Mouse (Mus musculus): ENCODE measurements around the gene Zfp786. TPM values are rescaled to one million over a fixed set of nuclear protein-coding genes. Genes with fewer than 3 reads are reported as not detected.
A peak's percentile ranks its signal among the peaks of the same experiment; 100 is the strongest.

Gene Zfp786
- polyA plus RNA-seq (2012; fragmentation: generic; extraction: Trizol) = 0.39 TPM
- long read RNA-seq, experiment 1 = 0 reads
- long read RNA-seq, experiment 2, partial matches to known transcripts = 0 of 5 reads
- long read RNA-seq, experiment 2, other reads (novel, unspliced or antisense) = 1 of 5 reads

DNA sequence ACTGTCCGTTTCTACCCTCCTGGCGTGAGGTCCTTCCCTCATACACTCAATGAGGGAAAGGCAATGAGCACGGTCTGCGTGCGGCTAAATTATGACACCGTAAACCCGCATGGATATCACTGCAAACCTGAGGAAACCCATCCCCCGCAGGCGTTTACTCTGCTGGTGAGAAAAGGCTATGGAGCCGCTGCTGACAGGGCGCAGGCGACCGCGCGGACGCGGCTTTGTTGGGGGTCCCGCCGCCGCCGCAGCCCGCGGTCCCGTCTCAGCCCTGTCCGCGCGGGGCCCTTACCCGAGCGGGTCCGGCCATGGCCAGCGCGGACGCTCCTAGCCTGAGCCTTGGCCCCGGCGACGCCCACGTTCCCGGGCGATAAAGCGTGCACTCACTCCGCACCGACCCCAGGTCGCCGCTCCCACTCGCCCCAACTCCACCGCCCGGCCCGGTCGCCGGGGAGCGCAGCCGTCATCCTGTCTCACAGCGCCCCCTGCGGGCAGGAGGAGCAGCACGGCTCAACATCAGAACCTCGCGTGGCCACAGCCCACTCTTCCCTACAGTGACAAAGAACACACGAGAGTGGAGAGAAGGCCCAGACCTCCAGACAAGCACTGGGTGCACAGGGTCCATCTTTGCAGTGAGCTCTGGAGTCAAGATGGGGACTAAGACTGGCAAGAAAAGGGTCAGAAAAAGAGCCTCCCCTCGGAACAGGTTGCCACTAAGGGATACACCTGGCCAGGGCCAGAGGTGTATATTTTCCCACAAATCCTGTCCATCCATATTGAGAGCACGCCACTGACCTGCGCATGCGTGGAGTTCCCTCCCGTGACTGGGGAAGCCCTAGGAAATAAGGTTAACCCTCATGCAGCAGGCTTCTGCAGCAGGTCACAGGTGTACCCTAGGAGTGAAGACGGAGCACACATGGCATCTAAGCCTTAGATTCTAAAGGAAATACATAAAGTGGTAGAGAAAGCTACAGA is at the start of gene Zfp786:
Gene Zfp786, minus strand, starts transcription at position 764 of the 975 bp plus-strand sequence.
- TF ChIP-seq MAX (IDR thresholded peaks at IDR 0.05) (no peak), MYOG (IDR thresholded peaks at IDR 0.05; ENCODE audit: control insufficient read depth, extremely low read depth, insufficient read length) (no peak), FOSL1 (IDR thresholded peaks at IDR 0.05; ENCODE audit: insufficient read depth, low read length, poor library complexity, severe bottlenecking) (no peak), CTCF (IDR thresholded peaks at IDR 0.05; ENCODE audit: control insufficient read depth, insufficient read depth, insufficient read length) (peak; percentile 97), USF1 (IDR thresholded peaks at IDR 0.05; ENCODE audit: low read depth) (no peak), MYOD1 (IDR thresholded peaks at IDR 0.05; ENCODE audit: control insufficient read depth, insufficient read length, low read depth) (no peak), CEBPB (IDR thresholded peaks at IDR 0.05; ENCODE audit: low read depth) (no peak)
- no peaks in the 10 kb centered on the region for H3K79me3 ChIP-seq (ENCODE audit: low read depth)
- H3K79me2 ChIP-seq (ENCODE audit: control insufficient read depth, insufficient read depth) = no peaks in the 10 kb centered on the region
- H3ac ChIP-seq (ENCODE audit: control insufficient read depth, insufficient read length, low read depth) = peak within 1 kb of the TSS; percentile 93
- peak within 1 kb of the TSS; percentile 48 for H3K4me3 ChIP-seq (ENCODE audit: insufficient read depth, poor library complexity, severe bottlenecking)
- no peaks in the 10 kb centered on the region for H3K27me3 ChIP-seq (ENCODE audit: control insufficient read depth, insufficient read depth, insufficient read length)
- H3K36me3 ChIP-seq (ENCODE audit: control insufficient read depth, insufficient read depth) = no peaks in the 10 kb centered on the region

DNA sequence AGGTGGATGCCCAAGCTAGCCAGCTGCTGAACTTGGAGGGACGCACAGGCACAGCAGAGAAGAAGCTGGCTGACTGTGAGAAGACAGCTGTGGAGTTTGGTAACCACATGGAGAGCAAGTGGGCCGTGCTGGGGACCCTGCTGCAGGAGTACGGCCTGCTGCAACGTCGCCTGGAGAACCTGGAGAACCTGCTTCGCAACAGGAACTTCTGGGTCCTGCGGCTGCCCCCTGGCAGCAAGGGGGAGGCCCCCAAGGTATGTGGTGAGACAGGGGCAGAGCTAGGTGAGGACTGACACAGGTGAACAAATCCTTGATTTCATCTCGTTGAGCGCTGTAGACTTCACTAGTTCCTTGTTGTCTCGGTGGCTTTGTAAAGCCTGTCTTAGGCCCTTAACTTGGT is 49.5 kb upstream of the Zfp786 start:
- Histone ChIP-seq H3K36me3 (ENCODE audit: control insufficient read depth, insufficient read depth) (peaks cover 55% of the 10 kb centered on the region), H3K4me3 (ENCODE audit: insufficient read depth, poor library complexity, severe bottlenecking) (no peak overlapping the region), H3K79me3 (ENCODE audit: low read depth) (peaks cover 33% of the 10 kb centered on the region), H3K27me3 (ENCODE audit: control insufficient read depth, insufficient read depth, insufficient read length) (no peaks in the 10 kb centered on the region), H3K79me2 (ENCODE audit: control insufficient read depth, insufficient read depth) (peaks cover 69% of the 10 kb centered on the region), H3ac (ENCODE audit: control insufficient read depth, insufficient read length, low read depth) (no peak overlapping the region)
- TF ChIP-seq CTCF (IDR thresholded peaks at IDR 0.05; ENCODE audit: control insufficient read depth, insufficient read depth, insufficient read length) (no peak), MYOG (IDR thresholded peaks at IDR 0.05; ENCODE audit: control insufficient read depth, extremely low read depth, insufficient read length) (no peak), MYOD1 (IDR thresholded peaks at IDR 0.05; ENCODE audit: control insufficient read depth, insufficient read length, low read depth) (no peak), MAX (IDR thresholded peaks at IDR 0.05) (no peak), USF1 (IDR thresholded peaks at IDR 0.05; ENCODE audit: low read depth) (no peak), FOSL1 (IDR thresholded peaks at IDR 0.05; ENCODE audit: insufficient read depth, low read length, poor library complexity, severe bottlenecking) (no peak), CEBPB (IDR thresholded peaks at IDR 0.05; ENCODE audit: low read depth) (no peak)

DNA sequence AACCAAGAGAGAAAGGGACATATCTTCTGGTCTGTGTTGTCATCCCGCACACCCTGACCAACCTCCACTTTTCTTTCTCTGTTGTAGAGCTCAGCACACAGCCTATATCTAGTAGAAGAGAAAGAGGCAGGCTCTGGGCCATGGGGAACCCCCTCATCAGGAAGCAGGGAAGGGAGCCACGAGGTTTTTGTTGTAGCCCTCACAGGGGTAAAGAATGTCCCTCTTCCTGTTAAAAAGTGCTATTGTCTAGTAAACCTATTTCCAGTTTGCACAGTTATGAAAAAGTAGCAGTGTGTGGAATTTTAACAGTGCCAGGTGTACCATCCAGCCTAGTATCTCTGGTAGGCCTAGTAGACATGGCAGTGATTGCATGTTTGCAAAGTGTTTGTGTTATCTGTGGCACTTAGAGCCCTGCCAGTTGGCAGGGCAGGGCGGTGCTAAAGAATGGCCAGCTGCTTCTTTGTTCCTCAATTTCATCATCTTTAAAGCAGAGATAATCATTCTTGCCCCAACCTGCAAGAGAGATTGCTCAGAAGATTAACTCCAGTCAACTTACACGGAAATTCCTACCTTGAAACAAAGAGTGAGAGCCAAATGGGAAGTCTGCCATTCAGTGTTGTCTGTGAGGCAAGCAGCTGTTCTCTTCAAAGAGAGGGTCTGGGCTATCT is 48.5 kb upstream of the Zfp786 start:
- H3K79me2 ChIP-seq (ENCODE audit: control insufficient read depth, insufficient read depth) = peaks cover 60% of the 10 kb centered on the region
- TF ChIP-seq USF1 (IDR thresholded peaks at IDR 0.05; ENCODE audit: low read depth) (no peak), MYOG (IDR thresholded peaks at IDR 0.05; ENCODE audit: control insufficient read depth, extremely low read depth, insufficient read length) (no peak), MYOD1 (IDR thresholded peaks at IDR 0.05; ENCODE audit: control insufficient read depth, insufficient read length, low read depth) (no peak), FOSL1 (IDR thresholded peaks at IDR 0.05; ENCODE audit: insufficient read depth, low read length, poor library complexity, severe bottlenecking) (no peak), CTCF (IDR thresholded peaks at IDR 0.05; ENCODE audit: control insufficient read depth, insufficient read depth, insufficient read length) (no peak), MAX (IDR thresholded peaks at IDR 0.05) (no peak), CEBPB (IDR thresholded peaks at IDR 0.05; ENCODE audit: low read depth) (no peak)
- H3K4me3 ChIP-seq (ENCODE audit: insufficient read depth, poor library complexity, severe bottlenecking) = no peak overlapping the region
- H3ac ChIP-seq (ENCODE audit: control insufficient read depth, insufficient read length, low read depth) = no peak overlapping the region
- no peaks in the 10 kb centered on the region for H3K27me3 ChIP-seq (ENCODE audit: control insufficient read depth, insufficient read depth, insufficient read length)
- peaks cover 26% of the 10 kb centered on the region for H3K79me3 ChIP-seq (ENCODE audit: low read depth)
- H3K36me3 ChIP-seq (ENCODE audit: control insufficient read depth, insufficient read depth) = peaks cover 46% of the 10 kb centered on the region

DNA sequence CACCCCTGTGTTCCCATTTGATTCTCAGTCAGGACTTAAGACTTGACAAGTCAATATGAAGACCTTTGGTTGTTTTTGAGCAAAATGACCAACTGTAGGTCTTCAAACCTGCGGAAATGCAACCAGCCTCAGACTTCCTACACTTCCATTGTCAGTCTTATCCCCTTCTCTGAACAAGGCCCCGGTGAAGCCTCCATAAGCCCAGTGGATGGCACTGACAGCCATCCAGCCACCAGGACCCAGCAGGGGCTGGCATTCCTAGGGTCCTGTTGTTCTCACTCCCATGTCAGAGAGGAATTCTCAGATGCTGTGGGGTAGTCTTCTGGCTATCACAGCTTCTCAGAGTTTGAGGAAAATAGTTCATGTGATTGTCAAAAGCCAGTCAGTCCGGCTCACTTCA is 47.9 kb upstream of the Zfp786 start:
- H3ac ChIP-seq (ENCODE audit: control insufficient read depth, insufficient read length, low read depth) = peak overlapping the region; percentile 97
- H3K79me3 ChIP-seq (ENCODE audit: low read depth) = peaks cover 20% of the 10 kb centered on the region
- TF ChIP-seq MYOG (IDR thresholded peaks at IDR 0.05; ENCODE audit: control insufficient read depth, extremely low read depth, insufficient read length) = no peak
- no peak for TF ChIP-seq MAX (IDR thresholded peaks at IDR 0.05)
- TF ChIP-seq FOSL1 (IDR thresholded peaks at IDR 0.05; ENCODE audit: insufficient read depth, low read length, poor library complexity, severe bottlenecking) = no peak
- TF ChIP-seq CEBPB (IDR thresholded peaks at IDR 0.05; ENCODE audit: low read depth) = no peak
- H3K27me3 ChIP-seq (ENCODE audit: control insufficient read depth, insufficient read depth, insufficient read length) = no peaks in the 10 kb centered on the region
- H3K79me2 ChIP-seq (ENCODE audit: control insufficient read depth, insufficient read depth) = peaks cover 54% of the 10 kb centered on the region
- H3K36me3 ChIP-seq (ENCODE audit: control insufficient read depth, insufficient read depth) = peaks cover 40% of the 10 kb centered on the region
- H3K4me3 ChIP-seq (ENCODE audit: insufficient read depth, poor library complexity, severe bottlenecking) = peak overlapping the region; percentile 76

DNA sequence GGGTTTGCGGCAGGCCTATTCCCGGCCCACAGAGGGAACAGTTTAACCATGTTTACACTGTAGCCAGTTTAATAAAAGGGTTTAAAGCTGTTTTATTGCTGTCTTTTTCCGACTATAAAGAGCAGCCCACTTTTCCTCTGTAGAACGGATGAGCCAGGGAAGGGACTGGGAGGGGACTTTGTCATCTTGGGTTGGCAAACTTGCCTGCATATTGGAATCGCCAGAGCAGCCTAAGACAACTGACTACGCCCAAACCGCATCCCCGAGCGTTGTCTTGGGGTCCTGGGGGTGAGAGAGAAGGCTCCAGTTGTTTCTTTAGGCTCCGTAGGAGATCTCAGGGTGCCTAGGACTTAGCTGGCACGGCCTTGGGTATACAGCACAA is 47.5 kb upstream of the Zfp786 start:
- Histone ChIP-seq H3K79me3 (ENCODE audit: low read depth) (peaks cover 18% of the 10 kb centered on the region), H3K4me3 (ENCODE audit: insufficient read depth, poor library complexity, severe bottlenecking) (peak overlapping the region; percentile 76), H3K79me2 (ENCODE audit: control insufficient read depth, insufficient read depth) (peaks cover 50% of the 10 kb centered on the region), H3K36me3 (ENCODE audit: control insufficient read depth, insufficient read depth) (peaks cover 36% of the 10 kb centered on the region), H3K27me3 (ENCODE audit: control insufficient read depth, insufficient read depth, insufficient read length) (no peaks in the 10 kb centered on the region), H3ac (ENCODE audit: control insufficient read depth, insufficient read length, low read depth) (peak overlapping the region; percentile 97)
- TF ChIP-seq MAX (IDR thresholded peaks at IDR 0.05) (no peak), CTCF (IDR thresholded peaks at IDR 0.05; ENCODE audit: control insufficient read depth, insufficient read depth, insufficient read length) (no peak), MYOD1 (IDR thresholded peaks at IDR 0.05; ENCODE audit: control insufficient read depth, insufficient read length, low read depth) (no peak), MYOG (IDR thresholded peaks at IDR 0.05; ENCODE audit: control insufficient read depth, extremely low read depth, insufficient read length) (no peak)
